Mouse (Mus musculus) telencephalon, adult 2 months (tissue): ENCODE measurements at regions not wholly inside any gene's neighbourhood (a gene's known extent, or its start where the extent isn't known, plus 50 kb on each side); places are given as distances from the start of the nearest gene placed in this dataset.

Experiments
- DNase-seq: peaks from one replicate; pipeline ENCODE4 v3.0.0-alpha.2; 2011; ENCODE audit warnings: low read depth, low spot score

- no peak for DNase-seq
Observed at GRCm38 (mm10) chr13:48167976-48168375, 93.1 kb upstream of the Id4 start.

- DNase-seq = no peak
Observed at GRCm38 (mm10) chr13:48171309-48171953, 89.6 kb upstream of the Id4 start.

GRCm38 (mm10) chr13:48171994-48172393 lies 89.0 kb upstream of the Id4 start:
- no peak for DNase-seq

- DNase-seq = no peak
Observed at GRCm38 (mm10) chr13:48192476-48192875, 68.6 kb upstream of the Id4 start.

GRCm38 (mm10) chr13:48193942-48194341 lies 67.1 kb upstream of the Id4 start:
- DNase-seq = no peak

GRCm38 (mm10) chr13:48207824-48208223 lies 53.2 kb upstream of the Id4 start:
- DNase-seq = no peak
